ENCODE assay signal across 4 mouse cellular contexts in genomic region chrX:82282376-82282775, GRCm38 (mm10).
DNase-seq lines count a peak whose midpoint lies in the region; TF ChIP-seq lines count a peak whose summit lies in the region.
"Not testable (repeated sequence)": the region's sequence is repeated elsewhere in the genome, so short reads cannot be mapped to it uniquely, and the experiment has no call there.

No protein-coding gene starts in this region.

- H3K9me3 ChIP-seq in ES-Bruce4 (replicated peaks; ENCODE audit: control insufficient read depth, insufficient read depth, low read length, poor library complexity, severe bottlenecking), result not testable (repeated sequence)

- H3K4me3 ChIP-seq in ES-Bruce4 (ENCODE audit: low read depth, low read length), result not testable (repeated sequence)

- not testable (repeated sequence) for H3K27me3 ChIP-seq in ES-Bruce4 (ENCODE audit: control insufficient read depth, insufficient read depth, low read length, poor library complexity, severe bottlenecking)

- TF ChIP-seq EP300 in ES-Bruce4 (IDR thresholded peaks at IDR 0.05; ENCODE audit: insufficient read depth, low read depth, low read length), result not testable (repeated sequence)

- DNase-seq in ES-CJ7 (ENCODE audit: low read depth, low spot score) (peak; percentile 52), R1 (ENCODE audit: low read depth, low spot score) (peak; percentile 68), ZHBTc4 (ENCODE audit: low read depth, low spot score) (peak; percentile 46)

- H3K9ac ChIP-seq in ES-Bruce4 (ENCODE audit: low read depth, poor library complexity, severe bottlenecking), result not testable (repeated sequence)

- not testable (repeated sequence) for TF ChIP-seq CTCF in ES-Bruce4 (IDR thresholded peaks at IDR 0.05; ENCODE audit: low read depth, low read length)

- not testable (repeated sequence) for H3K36me3 ChIP-seq in ES-Bruce4 (ENCODE audit: control insufficient read depth, insufficient read depth, low read length, poor library complexity, severe bottlenecking)

- H3K4me1 ChIP-seq in ES-Bruce4 (ENCODE audit: control insufficient read depth, insufficient read depth, low read length), result not testable (repeated sequence)

- TF ChIP-seq POLR2A in ES-Bruce4 (IDR thresholded peaks at IDR 0.05; ENCODE audit: insufficient read depth, low read length), result not testable (repeated sequence)

- H3K27ac ChIP-seq in ES-Bruce4 (ENCODE audit: insufficient read depth, low read length), result peak overlapping the region; percentile 56
